Comparison of ENCODE assay signal across 20 mouse cellular contexts in genomic region chr10:23600701-23601100, GRCm38 (mm10).
DNase-seq lines count a peak whose midpoint lies in the region; ATAC-seq and TF ChIP-seq lines count a peak whose summit lies in the region.
"Had no signal": no experiment of that assay in that cellular context is flagged by ENCODE, and none has a peak within 500 bp of the region (broad histone marks: within the 10 kb centered on the region; RNA-seq: fewer than 3 reads in every experiment).

No protein-coding gene starts in this region.

- no peaks in the 10 kb centered on the region for H3K36me3 ChIP-seq in forebrain, embryonic 14.5 days (ENCODE audit: control insufficient read depth, insufficient read depth, low read length)
- H3K36me3 ChIP-seq in forebrain, embryonic 16.5 days (ENCODE audit: control insufficient read depth, insufficient read depth), result no peaks in the 10 kb centered on the region
- no peaks in the 10 kb centered on the region for H3K36me3 ChIP-seq in lung, postnatal 0 days (ENCODE audit: insufficient read depth, low read length)
- H3K36me3 ChIP-seq in embryonic facial prominence, embryonic 10.5 days (replicated peaks), result no peaks in the 10 kb centered on the region
- H3K36me3 ChIP-seq: embryonic facial prominence, embryonic 12.5 days; heart, embryonic 10.5 days; hindbrain, embryonic 13.5 days; intestine, embryonic 15.5 days; limb, embryonic 15.5 days; liver, embryonic 15.5 days had no signal

- no peak overlapping the region for H3K27ac ChIP-seq in forebrain, embryonic 14.5 days (ENCODE audit: low read depth, low read length)
- no peak overlapping the region for H3K27ac ChIP-seq in forebrain, embryonic 16.5 days (ENCODE audit: low read length)
- no peak overlapping the region for H3K27ac ChIP-seq in lung, postnatal 0 days (ENCODE audit: low read length)
- H3K27ac ChIP-seq in embryonic facial prominence, embryonic 10.5 days (replicated peaks), result peak overlapping the region; percentile 61; the same call in 1 of the 2 replicates
- H3K27ac ChIP-seq: heart, embryonic 10.5 days; hindbrain, embryonic 13.5 days; intestine, embryonic 15.5 days; limb, embryonic 15.5 days; liver, embryonic 15.5 days had no signal

- no peak overlapping the region for H3K4me3 ChIP-seq in forebrain, embryonic 14.5 days (ENCODE audit: low read depth, low read length)
- no peak overlapping the region for H3K4me3 ChIP-seq in forebrain, embryonic 16.5 days (replicated peaks; ENCODE audit: low read length)
- H3K4me3 ChIP-seq in lung, postnatal 0 days (ENCODE audit: low read depth, low read length), result no peak overlapping the region
- H3K4me3 ChIP-seq in embryonic facial prominence, embryonic 10.5 days, result no peak overlapping the region
- H3K4me3 ChIP-seq: embryonic facial prominence, embryonic 12.5 days; heart, embryonic 10.5 days; hindbrain, embryonic 13.5 days; intestine, embryonic 15.5 days; limb, embryonic 15.5 days; liver, embryonic 15.5 days had no signal

- peak; percentile 62 for DNase-seq in forebrain, embryonic 14.5 days (ENCODE audit: low spot score)
- peak; percentile 6 for DNase-seq in lung, postnatal 0 days (ENCODE audit: low spot score)
- no peak for DNase-seq in lung, postnatal 14 days
- no peak for DNase-seq in embryonic facial prominence, embryonic 10.5 days (ENCODE audit: low spot score)
- peak; percentile 18 for DNase-seq in retina, postnatal 1 day
- DNase-seq in spleen, postnatal 14 days (ENCODE audit: low spot score in 2 of 2), result no peak
- DNase-seq in heart, postnatal 36 days, result no peak
- DNase-seq: adrenal gland, adult 2 months; B cell, adult 2 months; cerebellum, postnatal 10 days; kidney, adult 9 months; right cerebral cortex, adult 18-20 months; thymus, postnatal 36 days had no signal

- H3K4me2 ChIP-seq in forebrain, embryonic 14.5 days (ENCODE audit: low read length), result no peak overlapping the region
- H3K4me2 ChIP-seq in forebrain, embryonic 16.5 days (ENCODE audit: low read length), result no peak overlapping the region
- H3K4me2 ChIP-seq in lung, postnatal 0 days (replicated peaks; ENCODE audit: low read depth, low read length), result no peak overlapping the region
- H3K4me2 ChIP-seq: embryonic facial prominence, embryonic 12.5 days; hindbrain, embryonic 13.5 days; intestine, embryonic 15.5 days; limb, embryonic 15.5 days; liver, embryonic 15.5 days had no signal

- peak; percentile 34; the same call in 1 of the 2 replicates for ATAC-seq in forebrain, embryonic 14.5 days
- ATAC-seq in forebrain, embryonic 16.5 days, result no peak
- no peak for ATAC-seq in lung, postnatal 0 days
- ATAC-seq: intestine, embryonic 15.5 days had no signal

- TF ChIP-seq EP300 in lung, postnatal 0 days (IDR thresholded peaks at IDR 0.05), result no peak

- TF ChIP-seq CTCF in lung, postnatal 0 days (IDR thresholded peaks at IDR 0.05), result no peak

- H3K9ac ChIP-seq in forebrain, embryonic 14.5 days (ENCODE audit: low read length), result no peak overlapping the region
- no peak overlapping the region for H3K9ac ChIP-seq in forebrain, embryonic 16.5 days (replicated peaks; ENCODE audit: low read depth, low read length)
- no peak overlapping the region for H3K9ac ChIP-seq in lung, postnatal 0 days (replicated peaks; ENCODE audit: low read depth)
- H3K9ac ChIP-seq: embryonic facial prominence, embryonic 12.5 days; hindbrain, embryonic 13.5 days; intestine, embryonic 15.5 days; limb, embryonic 15.5 days; liver, embryonic 15.5 days had no signal

- 7% methylated on average over 5 of the region's 5 CpGs for WGBS in forebrain, embryonic 14.5 days
- 8% methylated on average over 5 of the region's 5 CpGs for whole genome bisulfite sequencing in forebrain, embryonic 16.5 days
- 30% methylated on average over 5 of the region's 5 CpGs for WGBS in lung, postnatal 0 days
- WGBS in embryonic facial prominence, embryonic 10.5 days, result 19% methylated on average over 5 of the region's 5 CpGs

- no peaks in the 10 kb centered on the region for H3K27me3 ChIP-seq in forebrain, embryonic 14.5 days (replicated peaks; ENCODE audit: control insufficient read depth, insufficient read depth, low read length)
- no peaks in the 10 kb centered on the region for H3K27me3 ChIP-seq in forebrain, embryonic 16.5 days (replicated peaks; ENCODE audit: control insufficient read depth, insufficient read depth, low read length)
- H3K27me3 ChIP-seq in lung, postnatal 0 days (replicated peaks; ENCODE audit: insufficient read depth, low read length), result no peaks in the 10 kb centered on the region
- no peaks in the 10 kb centered on the region for H3K27me3 ChIP-seq in embryonic facial prominence, embryonic 10.5 days (replicated peaks; ENCODE audit: low read depth, poor library complexity, severe bottlenecking)
- H3K27me3 ChIP-seq: embryonic facial prominence, embryonic 12.5 days; hindbrain, embryonic 13.5 days; intestine, embryonic 15.5 days; limb, embryonic 15.5 days; liver, embryonic 15.5 days had no signal

- H3K9me3 ChIP-seq in forebrain, embryonic 14.5 days (replicated peaks; ENCODE audit: control insufficient read depth, low read length), result no peaks in the 10 kb centered on the region
- H3K9me3 ChIP-seq in forebrain, embryonic 16.5 days (ENCODE audit: control insufficient read depth, low read length), result no peaks in the 10 kb centered on the region
- H3K9me3 ChIP-seq in lung, postnatal 0 days (ENCODE audit: low read length), result no peaks in the 10 kb centered on the region
- no peaks in the 10 kb centered on the region for H3K9me3 ChIP-seq in embryonic facial prominence, embryonic 10.5 days
- H3K9me3 ChIP-seq: embryonic facial prominence, embryonic 12.5 days; heart, embryonic 10.5 days; hindbrain, embryonic 13.5 days; intestine, embryonic 15.5 days; limb, embryonic 15.5 days; liver, embryonic 15.5 days had no signal

- intact Hi-C loops in heart, postnatal 36 days (cut with DNase I), result no loop called here

- H3K4me1 ChIP-seq in forebrain, embryonic 14.5 days (ENCODE audit: control insufficient read depth, insufficient read depth, low read length), result no peaks in the 10 kb centered on the region
- H3K4me1 ChIP-seq in forebrain, embryonic 16.5 days (replicated peaks; ENCODE audit: control insufficient read depth, insufficient read depth, low read length), result no peaks in the 10 kb centered on the region
- no peaks in the 10 kb centered on the region for H3K4me1 ChIP-seq in lung, postnatal 0 days (ENCODE audit: insufficient read depth, low read depth, low read length)
- H3K4me1 ChIP-seq in embryonic facial prominence, embryonic 10.5 days, result peaks cover 38% of the 10 kb centered on the region
- H3K4me1 ChIP-seq: heart, embryonic 10.5 days; hindbrain, embryonic 13.5 days; intestine, embryonic 15.5 days; liver, embryonic 15.5 days had no signal

Comparison
In these comparisons a context has a peak if more than half of its experiments do, and no peak if none do; other contexts are left out.
1. DNase-seq: peak in forebrain, embryonic 14.5 days (single experiment), lung, postnatal 0 days (single experiment) and retina, postnatal 1 day (single experiment); none in lung, postnatal 14 days (single experiment), embryonic facial prominence, embryonic 10.5 days (single experiment), spleen, postnatal 14 days (0 of 2) and heart, postnatal 36 days (0 of 2).